Mouse (Mus musculus) kidney, adult 10 weeks (tissue): ENCODE results near the gene Otud7a. TPM values are rescaled to one million over a fixed set of nuclear protein-coding genes. Genes with fewer than 3 reads are reported as not detected.

ENCODE experiments used
- polyA plus RNA-seq: library from polyadenylated mRNA; stranded (reverse); fragments of 350-450 nt; fragmentation: Illumina TruSeq; extraction: RNeasy Lipid Tissue Mini Kit (QIAGEN cat#74804); gene quantifications from one replicate; pipeline ENCODE4 v1.2.3, GENCODE M21; 2014; ENCODE audit warnings: low read depth, low replicate concordance

Gene Otud7a
- not detected for polyA plus RNA-seq

GRCm38 (mm10) chr7:63444484-63445345 lies at the start of gene Otud7a:
Gene Otud7a (plus strand): TSS chr7:63444751.

Other genes starting within 250 kb of the Otud7a start
- 0.49 TPM for gene Chrna7, start 232.2 kb upstream of the Otud7a start, polyA plus RNA-seq